Mouse (Mus musculus) myocyte (in vitro differentiated cells): Measurements from ENCODE around the gene Eml6.

Source experiments
- CEBPB ChIP-seq: IDR thresholded peaks from 2 replicates; pipeline ENCODE4 v1.6.1; 2011; ENCODE audit warnings: mild to moderate bottlenecking, moderate library complexity; ENCODE audit not compliant: poor library complexity, insufficient read depth, severe bottlenecking
- E2F4 ChIP-seq: IDR thresholded peaks from one replicate; pipeline ENCODE4 v1.6.1; 2011; ENCODE audit warnings: mild to moderate bottlenecking, control low read depth, moderate library complexity; ENCODE audit not compliant: insufficient read depth
- MYOG ChIP-seq, 3 experiments: IDR thresholded peaks; one replicate each; pipeline ENCODE4 v1.6.1; 2011; ENCODE audit warnings: control low read depth in 2 of 3, low read depth in 2 of 3, mild to moderate bottlenecking in 2 of 3; ENCODE audit not compliant: insufficient read length in 2 of 3, control insufficient read depth in 1 of 3, insufficient read depth in 1 of 3
- POLR2A ChIP-seq: IDR thresholded peaks from one replicate; pipeline ENCODE4 v1.6.1; 2011; ENCODE audit warnings: low read depth, mild to moderate bottlenecking, control low read depth, moderate library complexity; ENCODE audit not compliant: insufficient read length
- POLR2AphosphoS2 ChIP-seq: IDR thresholded peaks from one replicate; pipeline ENCODE4 v1.6.1; 2011; ENCODE audit warnings: low read depth, control low read depth; ENCODE audit not compliant: insufficient read length
- TCF12 ChIP-seq: IDR thresholded peaks from one replicate; pipeline ENCODE4 v1.6.1; 2011; ENCODE audit warnings: mild to moderate bottlenecking, control low read depth; ENCODE audit not compliant: poor library complexity, insufficient read depth, severe bottlenecking
- TCF3 ChIP-seq: IDR thresholded peaks from one replicate; pipeline ENCODE4 v1.6.1; 2011; ENCODE audit warnings: low read depth, control low read depth; ENCODE audit not compliant: insufficient read length
- USF1 ChIP-seq: IDR thresholded peaks from one replicate; pipeline ENCODE4 v1.6.1; 2011; ENCODE audit warnings: low read depth, mild to moderate bottlenecking, control low read depth, moderate library complexity

DNA sequence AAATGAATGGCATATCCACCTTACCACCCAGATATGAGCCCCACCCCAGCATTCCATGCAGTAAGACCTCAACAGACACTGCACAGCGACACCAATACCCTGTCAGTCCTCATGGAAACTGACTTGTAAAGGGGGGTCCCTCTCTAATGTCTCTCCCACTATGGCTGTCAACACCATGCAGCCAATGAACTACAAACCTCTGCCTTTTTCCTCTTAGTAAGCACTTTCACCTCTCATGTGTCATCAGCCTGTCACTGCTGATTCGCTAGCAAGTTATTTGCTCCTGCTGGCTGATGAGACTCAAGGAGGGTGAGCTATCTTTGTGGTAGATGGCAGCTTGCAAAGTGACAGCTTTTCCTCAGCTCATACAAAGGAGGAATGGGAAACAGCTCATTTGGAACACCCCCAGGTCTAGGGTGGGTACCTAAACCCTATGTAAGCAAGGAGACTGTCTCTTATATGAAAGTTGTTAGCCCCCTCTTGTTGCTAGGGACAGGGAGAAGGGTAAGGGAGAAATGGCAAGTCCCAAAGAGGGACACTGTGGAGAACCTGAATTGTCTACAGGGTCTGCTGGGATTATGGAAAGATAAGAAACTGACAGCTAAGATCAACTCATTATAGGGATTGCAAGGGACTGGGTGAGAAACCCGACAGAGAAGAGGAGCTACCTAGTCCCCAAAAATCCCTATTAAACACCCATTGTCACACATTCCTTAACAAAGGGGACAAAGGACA, 255.0 kb downstream of the Eml6 start:
- no peak for TF ChIP-seq POLR2A
- TF ChIP-seq USF1, result no peak
- TF ChIP-seq TCF3, result no peak
- no peak for TF ChIP-seq E2F4
- TF ChIP-seq TCF12, result no peak
- no peak for TF ChIP-seq MYOG (IDR thresholded peaks at IDR 0.05; ENCODE audit: control insufficient read depth in 1 of 3, insufficient read depth in 1 of 3, insufficient read length in 2 of 3, low read depth in 2 of 3)
- no peak for TF ChIP-seq POLR2AphosphoS2
- no peak for TF ChIP-seq CEBPB
